Mouse (Mus musculus): ENCODE results near the gene Ano5. TPM values are rescaled to one million over a fixed set of nuclear protein-coding genes. Genes with fewer than 3 reads are reported as not detected.

Ano5 gene
- total RNA-seq (2023): not detected

GRCm38 (mm10) chr7:51510671-51511651, at the start of gene Ano5:
TSS of gene Ano5 (plus strand) at chr7:51511029.

GRCm38 (mm10) chr7:51621694-51622145, 110.9 kb downstream of the Ano5 start, which contains the start of gene Slc17a6:
TSS of gene Slc17a6 (plus strand) at chr7:51622006.

Other genes starting within 250 kb of the Ano5 start
- gene Slc17a6, start 111.0 kb downstream of the Ano5 start, total RNA-seq (2023): not detected

Data from neutrophil, adult 83 days (primary cell).